Mouse (Mus musculus): ENCODE results near the gene Oxct1. TPM values are rescaled to one million over a fixed set of nuclear protein-coding genes. Genes with fewer than 3 reads are reported as not detected.

Gene Oxct1
- polyA plus RNA-seq, 1 experiment from 2014 or later = 64.8 TPM

DNA sequence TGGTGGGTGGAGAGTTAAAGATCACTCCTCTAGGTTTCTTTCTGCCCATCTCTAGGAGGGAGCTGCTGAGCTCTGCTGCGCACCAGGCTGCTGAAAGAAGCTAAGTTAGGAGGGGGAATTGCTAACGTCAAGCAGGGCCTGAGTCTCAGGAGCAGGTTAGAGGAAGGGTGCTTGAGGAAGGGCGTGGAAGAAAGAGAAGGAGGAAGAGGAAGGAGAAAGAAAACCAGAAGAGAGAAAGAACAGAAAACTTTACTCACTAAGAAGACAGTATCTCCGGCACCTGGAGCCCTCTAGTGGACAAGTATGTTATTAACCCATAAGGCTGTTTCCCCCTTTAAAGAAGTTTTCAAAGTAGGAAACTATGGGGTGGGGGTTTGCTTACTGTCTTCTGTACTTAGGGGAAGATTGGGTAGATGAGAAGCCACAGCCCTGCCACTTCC, 16.9 kb downstream of the Oxct1 start:
- DNase-seq (ENCODE audit: low spot score) (peak; percentile 50), ATAC-seq (peak; percentile 32; the same call in 1 of the 2 replicates)
- H3K4me3 ChIP-seq (ENCODE audit: low read depth, low read length) = no peak overlapping the region
- no peak for TF ChIP-seq EP300 (IDR thresholded peaks at IDR 0.05)
- peak; percentile 74 for TF ChIP-seq CTCF (IDR thresholded peaks at IDR 0.05)
- no peak overlapping the region for H3K27ac ChIP-seq (ENCODE audit: low read length)
- H3K27me3 ChIP-seq (replicated peaks; ENCODE audit: insufficient read depth, low read length) = no peaks in the 10 kb centered on the region
- H3K9ac ChIP-seq (replicated peaks; ENCODE audit: low read depth) = no peak overlapping the region
- peaks cover 6% of the 10 kb centered on the region; the same call in 1 of the 2 replicates for H3K36me3 ChIP-seq (ENCODE audit: insufficient read depth, low read length)
- H3K9me3 ChIP-seq (ENCODE audit: low read length) = no peaks in the 10 kb centered on the region
- H3K4me1 ChIP-seq (ENCODE audit: insufficient read depth, low read depth, low read length) = no peaks in the 10 kb centered on the region
- 0 out of 2 replicates have a peak overlapping the region, but pooled peaks have one; percentile 27 for H3K4me2 ChIP-seq (replicated peaks; ENCODE audit: low read depth, low read length)
- WGBS = 21% methylated on average over 4 of the region's 4 CpGs

DNA sequence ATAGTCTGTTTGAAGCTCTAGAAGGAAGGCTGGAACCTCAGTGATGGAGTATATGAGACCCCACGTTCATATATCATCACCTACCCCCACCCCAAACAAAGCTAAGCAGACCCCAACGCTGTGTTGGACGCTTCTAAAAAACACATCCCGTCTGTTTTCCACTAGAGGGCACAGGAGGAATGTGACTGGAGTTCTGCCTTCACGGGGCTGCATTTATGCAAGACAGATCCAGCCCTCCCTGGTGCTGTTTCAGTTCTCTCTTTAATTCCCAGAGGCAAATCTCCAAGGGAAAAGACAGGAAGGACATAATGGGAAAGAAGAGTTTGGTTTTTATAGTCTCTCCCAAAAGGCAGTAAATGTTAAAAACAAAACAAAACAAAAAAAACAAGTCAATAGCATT, 30.4 kb downstream of the Oxct1 start:
- ATAC-seq (no peak), DNase-seq (ENCODE audit: low spot score) (peak; percentile 57)
- no peak for TF ChIP-seq EP300 (IDR thresholded peaks at IDR 0.05)
- TF ChIP-seq CTCF (IDR thresholded peaks at IDR 0.05) = peak; percentile 71
- Histone ChIP-seq H3K9me3 (ENCODE audit: low read length) (no peaks in the 10 kb centered on the region), H3K4me2 (replicated peaks; ENCODE audit: low read depth, low read length) (no peak overlapping the region), H3K36me3 (ENCODE audit: insufficient read depth, low read length) (peaks cover 14% of the 10 kb centered on the region), H3K4me3 (ENCODE audit: low read depth, low read length) (no peak overlapping the region), H3K9ac (replicated peaks; ENCODE audit: low read depth) (no peak overlapping the region), H3K4me1 (ENCODE audit: insufficient read depth, low read depth, low read length) (no peaks in the 10 kb centered on the region), H3K27me3 (replicated peaks; ENCODE audit: insufficient read depth, low read length) (no peaks in the 10 kb centered on the region), H3K27ac (ENCODE audit: low read length) (no peak overlapping the region)
- WGBS = 20% methylated on average over 5 of the region's 5 CpGs

DNA sequence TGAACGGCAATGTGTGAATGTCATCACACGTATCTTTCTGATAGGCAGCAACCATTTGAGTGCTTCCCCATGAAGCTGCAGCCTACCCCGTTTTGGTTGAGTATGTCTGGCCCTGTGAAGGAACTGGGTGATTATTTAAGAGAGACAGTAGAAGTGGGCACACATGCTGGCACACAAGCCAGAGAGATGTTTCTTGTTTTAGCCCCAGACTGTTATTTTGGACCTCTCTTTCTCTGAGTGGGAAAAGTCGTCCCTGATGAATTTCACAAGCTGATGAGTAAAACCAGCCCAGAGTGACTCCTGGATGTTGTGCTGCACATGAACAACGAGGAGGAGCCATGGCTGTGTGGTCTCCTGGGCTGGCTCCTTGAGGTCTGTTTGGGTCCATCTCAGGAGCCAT, 37.4 kb downstream of the Oxct1 start:
- no peaks in the 10 kb centered on the region for H3K27me3 ChIP-seq (replicated peaks; ENCODE audit: insufficient read depth, low read length)
- TF ChIP-seq CTCF (IDR thresholded peaks at IDR 0.05) (no peak), EP300 (IDR thresholded peaks at IDR 0.05) (no peak)
- H3K9ac ChIP-seq (replicated peaks; ENCODE audit: low read depth) = no peak overlapping the region
- WGBS = 62% methylated on average over 5 of the region's 5 CpGs
- peaks cover 4% of the 10 kb centered on the region; the same call in 1 of the 2 replicates for H3K36me3 ChIP-seq (ENCODE audit: insufficient read depth, low read length)
- H3K4me3 ChIP-seq (ENCODE audit: low read depth, low read length) = no peak overlapping the region
- ATAC-seq (no peak), DNase-seq (ENCODE audit: low spot score) (no peak)
- no peak overlapping the region for H3K27ac ChIP-seq (ENCODE audit: low read length)
- no peaks in the 10 kb centered on the region for H3K9me3 ChIP-seq (ENCODE audit: low read length)
- H3K4me2 ChIP-seq (replicated peaks; ENCODE audit: low read depth, low read length) = no peak overlapping the region
- H3K4me1 ChIP-seq (ENCODE audit: insufficient read depth, low read depth, low read length) = no peaks in the 10 kb centered on the region

DNA sequence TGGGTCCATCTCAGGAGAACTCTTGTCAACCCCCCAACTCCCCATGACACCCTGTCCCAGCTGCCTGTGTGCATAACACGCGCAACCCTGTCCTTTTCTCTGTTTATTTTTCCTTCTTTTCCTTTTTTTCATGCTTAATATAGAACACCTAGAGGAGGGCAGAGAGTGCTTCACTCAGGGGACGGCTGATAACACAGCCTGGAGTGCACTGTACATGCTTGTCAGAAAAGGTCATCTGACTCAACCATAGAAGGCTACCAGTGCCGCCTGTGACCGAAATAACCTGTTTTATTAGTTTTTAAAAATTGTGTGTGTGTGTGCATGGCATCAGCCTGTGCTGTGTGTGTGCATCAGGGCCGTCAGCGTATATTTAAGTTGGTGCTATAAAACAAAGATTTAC, 37.8 kb downstream of the Oxct1 start:
- Histone ChIP-seq H3K27me3 (replicated peaks; ENCODE audit: insufficient read depth, low read length) (no peaks in the 10 kb centered on the region), H3K27ac (ENCODE audit: low read length) (no peak overlapping the region), H3K36me3 (ENCODE audit: insufficient read depth, low read length) (peaks cover 4% of the 10 kb centered on the region; the same call in 1 of the 2 replicates), H3K9ac (replicated peaks; ENCODE audit: low read depth) (no peak overlapping the region), H3K9me3 (ENCODE audit: low read length) (no peaks in the 10 kb centered on the region), H3K4me2 (replicated peaks; ENCODE audit: low read depth, low read length) (no peak overlapping the region), H3K4me1 (ENCODE audit: insufficient read depth, low read depth, low read length) (no peaks in the 10 kb centered on the region), H3K4me3 (ENCODE audit: low read depth, low read length) (no peak overlapping the region)
- ATAC-seq (peak; percentile 99), DNase-seq (ENCODE audit: low spot score) (peak; percentile 84)
- TF ChIP-seq CTCF (IDR thresholded peaks at IDR 0.05) (no peak), EP300 (IDR thresholded peaks at IDR 0.05) (peak; percentile 89)
- 45% methylated on average over 7 of the region's 7 CpGs for WGBS

DNA sequence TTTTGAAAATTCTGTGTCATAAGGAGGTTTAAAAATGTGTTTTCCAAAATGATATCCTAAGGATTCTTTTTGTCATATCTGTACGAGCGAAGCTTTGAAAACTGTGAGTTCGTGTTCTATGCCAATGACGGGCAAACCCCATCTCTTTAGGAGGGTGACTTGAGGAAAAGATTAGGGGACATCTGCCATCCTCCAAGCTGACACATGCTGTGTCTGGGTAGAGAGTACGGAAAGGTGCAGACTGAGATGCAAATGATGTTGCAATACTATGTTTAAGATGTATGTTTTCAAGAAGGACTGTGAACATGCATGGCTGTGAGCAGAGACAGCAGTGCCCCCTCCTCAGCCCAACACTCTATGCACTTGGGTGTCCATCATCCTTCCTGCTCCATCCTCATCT, 38.5 kb downstream of the Oxct1 start:
- Histone ChIP-seq H3K4me2 (replicated peaks; ENCODE audit: low read depth, low read length) (no peak overlapping the region), H3K36me3 (ENCODE audit: insufficient read depth, low read length) (peaks cover 4% of the 10 kb centered on the region; the same call in 1 of the 2 replicates), H3K4me1 (ENCODE audit: insufficient read depth, low read depth, low read length) (no peaks in the 10 kb centered on the region), H3K9me3 (ENCODE audit: low read length) (no peaks in the 10 kb centered on the region), H3K9ac (replicated peaks; ENCODE audit: low read depth) (no peak overlapping the region), H3K27ac (ENCODE audit: low read length) (no peak overlapping the region), H3K4me3 (ENCODE audit: low read depth, low read length) (no peak overlapping the region), H3K27me3 (replicated peaks; ENCODE audit: insufficient read depth, low read length) (no peaks in the 10 kb centered on the region)
- ATAC-seq (no peak), DNase-seq (ENCODE audit: low spot score) (no peak)
- WGBS = 87% methylated on average over 5 of the region's 5 CpGs
- no peak for TF ChIP-seq EP300 (IDR thresholded peaks at IDR 0.05)
- no peak for TF ChIP-seq CTCF (IDR thresholded peaks at IDR 0.05)

DNA sequence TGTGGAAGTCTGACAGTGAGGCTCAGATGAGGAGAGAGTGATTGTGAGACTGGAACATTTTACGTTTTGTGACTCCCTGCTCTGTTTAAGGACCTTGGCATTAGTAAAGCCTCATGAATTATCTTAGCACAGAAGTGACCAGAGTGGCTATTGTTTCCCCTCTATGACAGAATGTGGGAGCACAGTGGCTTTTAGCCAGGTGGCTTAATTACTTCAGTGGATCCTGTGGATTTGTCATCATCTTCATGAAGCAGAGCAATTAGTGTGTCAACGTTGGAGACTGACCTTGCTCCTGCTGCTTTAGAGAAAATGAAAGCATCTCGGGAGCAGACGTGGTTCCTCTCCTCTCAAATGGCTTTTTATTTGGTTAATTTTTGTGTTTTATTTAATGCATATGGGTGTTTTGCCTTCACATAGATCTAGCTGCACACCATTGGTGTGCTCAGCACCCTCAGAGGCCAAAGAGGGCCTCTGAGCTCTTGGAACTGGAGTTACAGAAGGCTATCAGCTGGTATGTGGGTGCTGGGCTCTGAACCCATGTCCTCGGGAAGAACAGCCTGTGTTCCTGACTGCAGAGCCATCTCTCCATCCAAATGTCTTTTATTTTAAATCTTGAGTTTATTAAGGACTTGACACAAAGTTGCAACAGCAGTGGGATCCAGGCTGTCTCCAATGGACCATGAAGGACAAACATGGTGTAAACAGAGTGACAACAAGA, 41.2 kb downstream of the Oxct1 start:
- Histone ChIP-seq H3K4me3 (ENCODE audit: low read depth, low read length) (no peak overlapping the region), H3K27ac (ENCODE audit: low read length) (no peak overlapping the region), H3K4me1 (ENCODE audit: insufficient read depth, low read depth, low read length) (no peaks in the 10 kb centered on the region), H3K9me3 (ENCODE audit: low read length) (no peaks in the 10 kb centered on the region), H3K9ac (replicated peaks; ENCODE audit: low read depth) (no peak overlapping the region), H3K4me2 (replicated peaks; ENCODE audit: low read depth, low read length) (no peak overlapping the region), H3K27me3 (replicated peaks; ENCODE audit: insufficient read depth, low read length) (no peaks in the 10 kb centered on the region), H3K36me3 (ENCODE audit: insufficient read depth, low read length) (peaks cover 4% of the 10 kb centered on the region; the same call in 1 of the 2 replicates)
- ATAC-seq (no peak), DNase-seq (ENCODE audit: low spot score) (no peak)
- 81% methylated on average over 5 of the region's 5 CpGs for WGBS
- TF ChIP-seq EP300 (IDR thresholded peaks at IDR 0.05) (no peak), CTCF (IDR thresholded peaks at IDR 0.05) (no peak)
